Mouse (Mus musculus) gastrocnemius, adult 8-10 months (tissue): ENCODE results near the gene Apmap. TPM values are rescaled to one million over a fixed set of nuclear protein-coding genes. Genes with fewer than 3 reads are reported as not detected.
"Not testable (repeated sequence)": the region's sequence is repeated elsewhere in the genome, so short reads cannot be mapped to it uniquely, and the experiment has no call there.

Experiments used
- DNase-seq, 2 experiments: peaks; one replicate each; pipeline ENCODE4 v3.0.0; 2022; ENCODE audit warnings: low spot score in 2 of 2
- total RNA-seq, 4 experiments: library from RNA; stranded (reverse); gene quantifications; 2 replicates each; pipeline ENCODE4 v1.2.4; 2022

Apmap gene
- total RNA-seq, 4 experiments from 2014 or later, result 17.2 to 19.3 (median 18.1) TPM

GRCm38 (mm10) chr2:150621698-150622097 lies 13.3 kb upstream of the Apmap start:
- no peak for DNase-seq

DNA sequence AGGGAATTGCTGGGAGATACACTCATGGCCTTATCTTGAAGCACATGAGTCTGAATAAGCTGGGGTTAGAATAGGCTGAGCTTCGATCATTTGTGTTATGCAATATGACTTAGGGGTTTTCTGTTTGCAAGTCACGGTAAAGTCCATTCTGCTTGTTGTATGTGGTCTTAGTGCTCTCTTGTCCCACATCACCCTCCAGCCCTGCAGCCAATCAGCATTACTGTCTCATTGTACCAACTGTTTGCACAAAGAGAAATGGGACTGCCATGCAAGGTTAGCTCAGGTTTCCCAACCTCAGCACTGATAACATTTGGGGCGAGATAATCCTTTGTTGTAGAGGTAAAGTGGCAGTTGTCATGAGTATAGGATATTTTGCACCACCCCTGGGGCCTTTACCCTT lies 1.7 kb upstream of the Apmap start:
- no peak for DNase-seq

DNA sequence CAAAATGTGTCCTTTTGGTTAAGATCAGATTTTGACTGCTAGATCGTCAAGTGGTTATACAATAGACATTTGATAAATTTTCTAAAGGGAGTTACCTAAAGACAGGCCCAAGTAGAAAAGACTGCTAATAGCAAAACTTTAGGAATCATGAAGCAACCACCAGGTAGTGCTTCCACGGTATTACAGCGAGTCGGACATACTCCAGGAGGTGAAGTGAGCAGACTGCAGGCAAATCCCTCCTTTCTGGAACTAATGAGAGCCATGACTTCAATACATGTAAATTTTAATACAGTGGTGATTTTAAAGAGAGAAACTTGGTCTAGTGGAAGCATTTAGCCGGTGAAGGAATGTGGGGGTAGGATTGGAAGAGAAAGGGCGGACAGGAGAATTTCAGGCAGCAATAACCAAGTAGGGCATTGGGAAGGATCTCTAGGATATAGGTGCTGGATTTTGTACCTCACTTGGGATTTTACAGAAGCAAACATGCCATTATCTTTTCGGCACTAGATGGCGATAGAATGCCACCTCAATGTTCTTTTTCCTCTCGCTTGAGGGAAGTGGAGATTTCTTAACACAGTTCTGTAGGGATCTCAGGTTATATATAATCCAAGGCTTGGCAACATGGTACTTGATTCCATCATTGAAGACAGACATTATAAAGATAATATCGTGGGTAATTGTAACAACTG lies 649 bp upstream of the Apmap start:
- peak in 1 of 2 experiments; percentile 14 for DNase-seq

DNA sequence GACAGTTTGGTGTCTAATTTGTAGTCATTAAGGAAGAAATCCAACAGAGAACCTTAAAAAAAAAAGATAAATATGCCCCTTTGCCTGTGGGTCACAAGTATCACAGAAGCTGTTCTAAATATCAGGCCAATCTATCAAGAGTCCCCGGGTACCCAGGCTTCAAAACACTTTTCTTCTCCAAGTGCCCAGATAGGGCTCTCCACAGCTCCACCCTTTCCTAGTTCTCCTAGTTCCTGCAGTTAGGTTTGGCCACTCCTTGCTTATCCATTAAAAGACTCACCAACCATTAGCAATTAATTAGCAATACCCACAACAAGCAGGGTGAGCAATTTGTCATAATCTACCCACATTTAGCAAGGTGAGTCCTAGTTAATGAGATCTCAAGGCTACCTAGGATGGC lies 1.3 kb downstream of the Apmap start:
- DNase-seq, result no peak

DNA sequence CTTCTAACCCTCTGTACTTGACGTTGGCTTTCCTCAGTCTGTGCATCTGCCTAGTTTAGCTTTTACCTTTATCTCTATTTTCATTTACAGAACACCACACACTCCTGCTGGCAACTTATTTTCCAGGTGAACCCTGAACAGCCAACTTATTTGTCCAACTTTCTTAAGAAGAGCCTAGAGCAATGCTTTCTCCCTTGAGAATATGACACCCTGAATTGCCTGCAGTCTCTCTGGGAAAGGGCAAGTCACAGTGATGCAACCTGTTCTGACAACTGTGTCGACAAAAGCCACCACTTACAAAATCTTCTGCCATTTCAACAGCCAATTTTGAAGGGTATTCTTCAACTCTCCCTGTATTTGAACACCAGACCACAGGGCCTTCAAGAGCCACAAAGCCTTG lies 3.6 kb downstream of the Apmap start:
- no peak for DNase-seq

DNA sequence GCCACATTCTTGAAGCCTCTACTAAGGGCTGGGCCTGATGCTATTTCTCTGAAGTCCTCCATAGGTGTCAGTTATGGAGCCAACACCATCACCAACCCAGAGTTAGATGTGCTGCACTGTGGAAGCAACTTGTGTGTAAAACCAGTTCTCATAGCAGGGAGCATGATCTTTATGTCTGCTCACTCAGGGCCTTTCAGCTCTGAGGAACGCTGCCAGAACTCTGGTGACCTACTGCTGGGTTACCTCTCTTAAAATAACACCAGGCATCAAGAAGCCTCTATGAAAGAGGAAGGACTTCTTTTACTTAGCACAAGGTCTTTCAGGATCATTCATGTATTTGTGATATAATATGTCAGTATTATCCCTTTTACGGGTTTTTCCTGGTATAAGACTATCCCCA lies 6.2 kb downstream of the Apmap start:
- DNase-seq, result peak in 1 of 2 experiments; percentile 46

GRCm38 (mm10) chr2:150600263-150600662 lies 8.1 kb downstream of the Apmap start:
- DNase-seq, result no peak

DNA sequence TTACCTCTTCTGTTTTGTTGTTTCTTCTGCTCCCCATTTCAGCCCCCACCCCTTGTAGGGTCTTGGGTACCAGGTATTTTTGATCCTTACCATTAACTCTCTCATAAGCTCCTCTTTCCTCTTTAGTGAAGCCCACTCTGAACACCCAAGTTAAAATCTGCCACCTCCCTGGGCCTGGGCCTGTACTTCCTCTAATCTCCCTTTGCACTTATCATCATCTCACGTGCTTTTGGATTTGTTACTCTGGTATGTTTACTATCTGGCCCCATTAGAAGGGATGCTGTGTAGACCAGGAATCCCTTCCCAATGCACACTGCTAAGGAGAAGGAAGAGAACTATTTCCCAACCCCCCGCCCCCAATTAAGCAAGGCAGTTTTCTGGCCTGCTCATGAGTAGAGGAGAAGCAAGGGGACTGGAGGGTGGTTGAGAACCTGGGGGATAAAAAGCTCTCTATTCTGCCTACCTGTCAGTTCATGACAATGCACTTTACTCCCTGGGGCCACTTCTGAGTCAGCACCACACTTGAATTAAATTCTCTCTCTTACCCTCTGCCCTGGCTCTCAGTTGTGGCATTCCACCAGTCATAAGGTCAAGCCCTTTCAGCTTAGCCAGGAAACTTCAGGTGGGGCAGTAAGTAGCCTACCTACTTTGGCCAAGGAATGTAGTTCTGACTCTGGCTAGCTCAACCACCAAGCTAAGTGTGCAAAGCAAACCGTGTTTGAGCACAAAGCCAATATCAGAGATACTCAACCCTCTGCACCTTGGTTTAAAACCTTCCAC lies 12.8 kb downstream of the Apmap start:
- no peak for DNase-seq

DNA sequence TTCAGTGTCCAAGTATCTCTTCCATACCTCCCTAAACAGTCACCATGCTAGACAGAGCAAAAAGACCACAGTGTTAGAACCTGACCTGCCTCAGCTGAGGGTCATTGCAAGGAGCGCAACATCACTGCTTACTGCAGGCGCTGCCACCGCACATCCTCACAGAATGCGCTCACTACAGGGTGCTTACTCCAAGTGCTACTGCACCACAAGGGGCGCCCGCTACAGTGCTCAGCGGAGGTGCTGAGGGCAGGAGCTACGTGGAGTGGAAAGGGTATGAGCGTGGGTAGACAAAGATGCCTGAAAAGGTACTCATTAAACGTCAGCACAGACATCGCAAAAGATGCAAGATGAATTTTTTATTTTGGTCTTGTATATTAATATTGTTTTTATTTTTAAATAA lies 19.3 kb downstream of the Apmap start:
- DNase-seq, result no peak

- no peak for DNase-seq
Measured at GRCm38 (mm10) chr2:150579628-150580027, 28.7 kb downstream of the Apmap start.

GRCm38 (mm10) chr2:150578603-150579002 lies 29.8 kb downstream of the Apmap start:
- DNase-seq, result no peak

- DNase-seq, result no peak
Measured at GRCm38 (mm10) chr2:150576256-150576655, 32.1 kb downstream of the Apmap start.

GRCm38 (mm10) chr2:150572463-150572862 lies 35.9 kb downstream of the Apmap start:
- no peak for DNase-seq

- no peak for DNase-seq
Measured at GRCm38 (mm10) chr2:150570761-150571160, 37.6 kb downstream of the Apmap start.

- no peak for DNase-seq
Measured at GRCm38 (mm10) chr2:150569847-150570590, 38.3 kb downstream of the Apmap start, which contains the start of gene Cst7. Cst7 (plus strand) TSS chr2:150570415.

- DNase-seq, result no peak
Measured at GRCm38 (mm10) chr2:150567051-150567450, 41.3 kb downstream of the Apmap start.

DNA sequence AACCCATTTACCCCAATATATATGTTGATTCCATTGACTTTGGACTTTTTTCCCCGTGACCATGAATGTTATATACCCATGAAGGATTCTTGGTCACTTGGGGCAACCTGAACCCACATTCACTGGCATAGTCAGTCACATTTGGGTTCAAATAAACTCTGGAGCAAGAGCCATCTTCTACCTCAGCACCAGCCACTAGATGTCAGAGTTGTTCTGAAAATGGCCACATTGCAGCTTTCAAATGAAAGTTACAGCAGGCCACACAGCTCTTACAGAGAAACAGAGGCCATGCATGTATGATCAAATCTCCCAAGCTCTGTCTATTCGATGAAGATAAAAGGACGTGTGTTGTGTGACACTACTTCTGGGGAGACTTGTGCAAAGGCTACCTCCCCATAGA lies 49.8 kb downstream of the Apmap start:
- no peak for DNase-seq

DNA sequence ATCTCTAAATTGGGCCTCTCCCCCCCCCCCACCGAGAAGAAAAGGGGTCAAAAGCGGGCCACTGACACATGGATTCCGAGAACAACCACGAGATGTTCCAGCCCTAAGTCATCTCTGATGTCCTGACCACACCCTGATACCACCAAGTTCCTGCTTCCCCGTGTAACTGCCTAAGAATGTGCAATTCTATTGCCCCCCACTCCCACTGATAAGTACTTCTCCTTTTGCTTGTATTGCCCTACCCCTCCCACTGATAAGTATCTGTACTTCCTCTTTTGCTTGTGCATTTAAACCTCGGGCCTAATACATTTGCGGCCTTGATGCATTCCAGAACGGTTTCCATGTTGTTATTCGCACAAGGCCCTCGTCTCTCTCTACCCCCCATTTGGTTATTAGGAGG lies 58.8 kb downstream of the Apmap start:
- not testable (repeated sequence) for DNase-seq
